10 mouse cellular contexts compared by ENCODE assay signal in genomic region chr5:52871461-52871860, GRCm38 (mm10).
"Had no signal": no experiment of that assay in that cellular context is flagged by ENCODE, and none has a peak within 500 bp of the region (broad histone marks: within the 10 kb centered on the region; RNA-seq: fewer than 3 reads in every experiment).

No protein-coding gene starts in this region.

- H3K4me3 ChIP-seq: liver, embryonic 12.5 days; midbrain, embryonic 10.5 days; midbrain, embryonic 13.5 days; neural tube, embryonic 12.5 days; stomach, embryonic 15.5 days had no signal

- H3K27me3 ChIP-seq: liver, embryonic 12.5 days; midbrain, embryonic 13.5 days; neural tube, embryonic 12.5 days; stomach, embryonic 15.5 days had no signal

- DNase-seq: lung, adult 18-20 months; lung, embryonic 14.5 days; lung, postnatal 10 days; lung, postnatal 4 days; right cerebral cortex, postnatal 14 days had no signal

- H3K9me3 ChIP-seq: liver, embryonic 12.5 days; midbrain, embryonic 10.5 days; midbrain, embryonic 13.5 days; neural tube, embryonic 12.5 days; stomach, embryonic 15.5 days had no signal

- H3K4me1 ChIP-seq: liver, embryonic 12.5 days; midbrain, embryonic 10.5 days; midbrain, embryonic 13.5 days; neural tube, embryonic 12.5 days; stomach, embryonic 15.5 days had no signal
